Mouse (Mus musculus): Measurements from ENCODE around the gene Actbl2. TPM values are rescaled to one million over a fixed set of nuclear protein-coding genes. Genes with fewer than 3 reads are reported as not detected.

The Actbl2 gene
- polyA plus RNA-seq, 1 experiment from 2014 or later: not detected

GRCm38 (mm10) chr13:111258424-111259092, 3.7 kb downstream of the Actbl2 start:
- no peak for TF ChIP-seq CTCF (IDR thresholded peaks at IDR 0.05; ENCODE audit: low read depth)
- Histone ChIP-seq H3K9me3 (ENCODE audit: low read depth, low read length) (no peaks in the 10 kb centered on the region), H3K9ac (no peak overlapping the region), H3K27ac (ENCODE audit: low read depth) (no peak overlapping the region), H3K27me3 (ENCODE audit: insufficient read depth, low read length) (no peaks in the 10 kb centered on the region), H3K36me3 (ENCODE audit: insufficient read depth) (no peaks in the 10 kb centered on the region), H3K4me3 (ENCODE audit: low read depth, low read length) (no peak overlapping the region), H3K4me1 (ENCODE audit: insufficient read depth) (no peaks in the 10 kb centered on the region), H3K4me2 (no peak overlapping the region)
- no peak for DNase-seq
- ATAC-seq (ENCODE audit: insufficient read depth): no peak
- 81% methylated on average over 11 of the region's 11 CpGs for WGBS

- Histone ChIP-seq H3K27ac (ENCODE audit: low read depth) (no peak overlapping the region), H3K27me3 (ENCODE audit: insufficient read depth, low read length) (no peaks in the 10 kb centered on the region), H3K4me2 (no peak overlapping the region), H3K36me3 (ENCODE audit: insufficient read depth) (no peaks in the 10 kb centered on the region), H3K9me3 (ENCODE audit: low read depth, low read length) (no peaks in the 10 kb centered on the region), H3K4me3 (ENCODE audit: low read depth, low read length) (no peak overlapping the region), H3K9ac (no peak overlapping the region), H3K4me1 (ENCODE audit: insufficient read depth) (no peaks in the 10 kb centered on the region)
- no peak for ATAC-seq (ENCODE audit: insufficient read depth)
- no peak for DNase-seq
- TF ChIP-seq CTCF (IDR thresholded peaks at IDR 0.05; ENCODE audit: low read depth): no peak
- WGBS: 58% methylated on average over 6 of the region's 6 CpGs
Observed at GRCm38 (mm10) chr13:111259093-111259491, 4.3 kb downstream of the Actbl2 start.

GRCm38 (mm10) chr13:111259711-111260110, 4.9 kb downstream of the Actbl2 start:
- H3K9ac ChIP-seq: no peak overlapping the region
- no peak overlapping the region for H3K4me2 ChIP-seq
- WGBS: 63% methylated on average over 7 of the region's 7 CpGs
- DNase-seq (no peak), ATAC-seq (ENCODE audit: insufficient read depth) (no peak)
- H3K36me3 ChIP-seq (ENCODE audit: insufficient read depth): no peaks in the 10 kb centered on the region
- no peak overlapping the region for H3K4me3 ChIP-seq (ENCODE audit: low read depth, low read length)
- no peak for TF ChIP-seq CTCF (IDR thresholded peaks at IDR 0.05; ENCODE audit: low read depth)
- no peaks in the 10 kb centered on the region for H3K27me3 ChIP-seq (ENCODE audit: insufficient read depth, low read length)
- H3K27ac ChIP-seq (ENCODE audit: low read depth): no peak overlapping the region
- H3K9me3 ChIP-seq (ENCODE audit: low read depth, low read length): no peaks in the 10 kb centered on the region
- no peaks in the 10 kb centered on the region for H3K4me1 ChIP-seq (ENCODE audit: insufficient read depth)

- Histone ChIP-seq H3K4me1 (ENCODE audit: insufficient read depth) (peaks cover 11% of the 10 kb centered on the region), H3K4me2 (no peak overlapping the region), H3K4me3 (ENCODE audit: low read depth, low read length) (no peak overlapping the region), H3K36me3 (ENCODE audit: insufficient read depth) (no peaks in the 10 kb centered on the region), H3K9me3 (ENCODE audit: low read depth, low read length) (no peaks in the 10 kb centered on the region), H3K27ac (ENCODE audit: low read depth) (no peak overlapping the region), H3K9ac (no peak overlapping the region), H3K27me3 (ENCODE audit: insufficient read depth, low read length) (no peaks in the 10 kb centered on the region)
- DNase-seq (no peak), ATAC-seq (ENCODE audit: insufficient read depth) (no peak)
- no peak for TF ChIP-seq CTCF (IDR thresholded peaks at IDR 0.05; ENCODE audit: low read depth)
- 71% methylated on average over 2 of the region's 2 CpGs for WGBS
Observed at GRCm38 (mm10) chr13:111263186-111263585, 8.4 kb downstream of the Actbl2 start.

- DNase-seq: no peak
- ATAC-seq (ENCODE audit: insufficient read depth): no peak
- Histone ChIP-seq H3K9ac (no peak overlapping the region), H3K4me3 (ENCODE audit: low read depth, low read length) (no peak overlapping the region), H3K9me3 (ENCODE audit: low read depth, low read length) (no peaks in the 10 kb centered on the region), H3K36me3 (ENCODE audit: insufficient read depth) (no peaks in the 10 kb centered on the region), H3K27ac (ENCODE audit: low read depth) (no peak overlapping the region), H3K27me3 (ENCODE audit: insufficient read depth, low read length) (no peaks in the 10 kb centered on the region), H3K4me2 (no peak overlapping the region), H3K4me1 (ENCODE audit: insufficient read depth) (peaks cover 11% of the 10 kb centered on the region)
- WGBS: 78% methylated on average over 3 of the region's 3 CpGs
- TF ChIP-seq CTCF (IDR thresholded peaks at IDR 0.05; ENCODE audit: low read depth): no peak
Observed at GRCm38 (mm10) chr13:111263758-111264157, 8.9 kb downstream of the Actbl2 start.

- no peaks in the 10 kb centered on the region for H3K27me3 ChIP-seq (ENCODE audit: insufficient read depth, low read length)
- ATAC-seq (ENCODE audit: insufficient read depth) (no peak), DNase-seq (no peak)
- no peaks in the 10 kb centered on the region for H3K9me3 ChIP-seq (ENCODE audit: low read depth, low read length)
- H3K9ac ChIP-seq: no peak overlapping the region
- peak overlapping the region; percentile 19; the same call in 1 of the 2 replicates for H3K27ac ChIP-seq (ENCODE audit: low read depth)
- no peak for TF ChIP-seq CTCF (IDR thresholded peaks at IDR 0.05; ENCODE audit: low read depth)
- WGBS: 64% methylated on average over 4 of the region's 4 CpGs
- no peak overlapping the region for H3K4me3 ChIP-seq (ENCODE audit: low read depth, low read length)
- H3K36me3 ChIP-seq (ENCODE audit: insufficient read depth): no peaks in the 10 kb centered on the region
- peaks cover 16% of the 10 kb centered on the region for H3K4me1 ChIP-seq (ENCODE audit: insufficient read depth)
- no peak overlapping the region for H3K4me2 ChIP-seq
Observed at GRCm38 (mm10) chr13:111265231-111266000, 10.6 kb downstream of the Actbl2 start.

- Histone ChIP-seq H3K27ac (ENCODE audit: low read depth) (no peak overlapping the region; the same call in 1 of the 2 replicates), H3K4me2 (no peak overlapping the region), H3K9ac (no peak overlapping the region), H3K4me3 (ENCODE audit: low read depth, low read length) (no peak overlapping the region), H3K36me3 (ENCODE audit: insufficient read depth) (no peaks in the 10 kb centered on the region), H3K9me3 (ENCODE audit: low read depth, low read length) (no peaks in the 10 kb centered on the region), H3K4me1 (ENCODE audit: insufficient read depth) (peaks cover 16% of the 10 kb centered on the region), H3K27me3 (ENCODE audit: insufficient read depth, low read length) (no peaks in the 10 kb centered on the region)
- no peak for TF ChIP-seq CTCF (IDR thresholded peaks at IDR 0.05; ENCODE audit: low read depth)
- ATAC-seq (ENCODE audit: insufficient read depth): peak; percentile 64
- DNase-seq: peak; percentile 19
- 58% methylated on average over 5 of the region's 5 CpGs for WGBS
Observed at GRCm38 (mm10) chr13:111266855-111267254, 12.0 kb downstream of the Actbl2 start.

All from lung, embryonic 14.5 days (tissue).